Mouse (Mus musculus): ENCODE results near the gene Hipk1.

DNA sequence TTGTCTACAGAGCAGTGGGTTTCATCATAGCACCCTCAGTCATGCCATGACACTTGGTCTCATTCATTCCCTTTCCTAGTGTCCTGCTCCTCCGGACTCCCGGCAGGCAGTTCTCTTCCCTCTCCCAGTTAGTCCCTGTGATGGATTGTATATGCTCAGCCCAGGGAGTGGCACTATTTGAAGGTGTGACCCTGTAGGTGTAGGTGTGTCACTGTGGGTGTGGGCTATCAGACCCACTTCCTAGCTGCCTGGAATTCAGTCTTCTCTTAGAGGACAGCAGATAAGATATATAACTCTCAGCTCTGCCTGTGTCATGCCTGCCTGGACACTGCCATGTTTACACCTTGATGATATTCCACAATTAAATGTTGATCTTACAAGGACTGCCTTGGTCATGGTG is 34.4 kb downstream of the Hipk1 start:
- no peak for TF ChIP-seq CTCF (IDR thresholded peaks at IDR 0.05; ENCODE audit: control insufficient read depth, insufficient read depth, insufficient read length)
- no peak for TF ChIP-seq MAX (IDR thresholded peaks at IDR 0.05)
